Mouse (Mus musculus) erythroblast, embryonic 14.5 days (primary cell): ENCODE results near the gene Cd40lg.

ENCODE experiments used
- GATA1 ChIP-seq: IDR thresholded peaks from 2 replicates; pipeline ENCODE4 v1.6.1; 2012; ENCODE audit warnings: low read length, inconsistent platforms, mixed read lengths
- TAL1 ChIP-seq: IDR thresholded peaks from 3 replicates; pipeline ENCODE4 v1.6.1; 2012; ENCODE audit warnings: low read length, inconsistent platforms, mixed read lengths

DNA sequence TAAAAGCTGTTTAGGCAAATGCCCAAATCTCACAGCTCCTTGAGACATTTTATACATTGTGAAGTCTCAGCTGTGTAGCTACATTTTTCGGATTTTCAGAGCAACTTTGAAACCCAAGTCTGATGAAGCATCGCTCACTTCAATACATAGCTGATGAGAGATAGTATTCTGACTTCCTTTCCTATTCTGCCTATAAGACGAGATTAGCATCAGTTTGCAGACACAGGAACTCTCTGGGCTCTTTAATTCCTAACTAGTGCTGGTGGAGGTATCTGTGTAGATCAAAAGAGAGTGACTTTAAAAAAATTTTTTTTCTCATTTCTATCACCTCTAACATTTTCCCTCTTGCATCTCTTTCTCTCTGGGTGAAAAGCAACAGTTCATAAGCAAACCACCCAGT lies 26.6 kb downstream of the Cd40lg start:
- TF ChIP-seq GATA1 (no peak), TAL1 (no peak)
